Mouse (Mus musculus): Measurements from ENCODE around the gene 9830107B12Rik. TPM values are rescaled to one million over a fixed set of nuclear protein-coding genes. Genes with fewer than 3 reads are reported as not detected.

9830107B12Rik gene
- polyA plus RNA-seq, 1 experiment from 2014 or later = not detected

DNA sequence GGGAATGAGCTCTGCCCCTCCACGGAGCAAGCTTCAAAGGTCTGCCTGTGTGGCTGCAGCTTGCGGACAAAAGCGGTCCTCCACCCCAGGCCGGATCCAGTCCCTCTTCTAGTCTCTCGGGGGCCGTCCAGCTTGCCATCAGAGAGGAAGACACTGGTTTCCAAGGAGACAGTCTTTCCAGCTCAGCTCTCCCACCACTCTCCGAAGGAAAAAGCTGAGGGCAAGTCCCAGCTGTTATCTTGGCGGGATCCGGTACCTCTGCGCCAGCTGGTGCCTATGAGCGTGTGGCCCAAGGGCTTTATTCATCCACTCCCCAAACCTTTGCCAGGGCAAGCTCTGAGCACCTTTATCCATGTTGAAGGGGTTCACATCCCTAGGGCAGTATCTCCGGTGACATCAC, 55.8 kb downstream of the 9830107B12Rik start:
- H3K27me3 ChIP-seq (replicated peaks) = peaks cover 32% of the 10 kb centered on the region
- H3K36me3 ChIP-seq = no peaks in the 10 kb centered on the region
- no peak overlapping the region for H3K4me2 ChIP-seq
- no peak overlapping the region for H3K4me3 ChIP-seq
- H3K27ac ChIP-seq = no peak overlapping the region
- no peak overlapping the region for H3K9ac ChIP-seq
- H3K9me3 ChIP-seq (replicated peaks) = peaks cover 3% of the 10 kb centered on the region; the same call in 1 of the 2 replicates
- no peaks in the 10 kb centered on the region for H3K4me1 ChIP-seq
- WGBS (ENCODE audit: insufficient replicate concordance) = 73% methylated on average over 12 of the region's 12 CpGs
- no peak for ATAC-seq

DNA sequence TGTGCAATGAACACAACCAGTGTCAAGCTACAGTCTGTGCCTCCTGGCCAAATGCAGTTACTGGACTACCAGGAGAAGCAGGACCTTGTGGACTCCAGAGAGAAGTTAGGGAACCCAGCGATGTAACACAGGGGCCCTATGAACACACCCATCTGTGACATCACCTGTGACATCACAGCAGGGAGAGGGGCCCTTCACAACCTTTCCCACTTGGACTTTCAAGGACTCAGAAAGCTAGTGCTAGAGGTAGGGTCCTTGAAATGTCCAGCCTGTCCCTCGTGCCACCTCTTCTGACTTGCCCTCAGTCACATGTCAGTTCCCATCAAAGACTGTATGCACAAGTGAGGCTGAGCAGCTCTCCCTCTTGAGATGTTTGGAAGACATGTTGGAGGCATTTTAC, 56.6 kb downstream of the 9830107B12Rik start:
- no peaks in the 10 kb centered on the region for H3K4me1 ChIP-seq
- H3K9me3 ChIP-seq (replicated peaks) = peaks cover 3% of the 10 kb centered on the region; the same call in 1 of the 2 replicates
- no peak overlapping the region for H3K27ac ChIP-seq
- 40% methylated on average over 2 of the region's 2 CpGs for WGBS (ENCODE audit: insufficient replicate concordance)
- no peak overlapping the region for H3K4me2 ChIP-seq
- peaks cover 24% of the 10 kb centered on the region for H3K27me3 ChIP-seq (replicated peaks)
- H3K9ac ChIP-seq = no peak overlapping the region
- ATAC-seq = no peak
- no peaks in the 10 kb centered on the region for H3K36me3 ChIP-seq
- H3K4me3 ChIP-seq = no peak overlapping the region

DNA sequence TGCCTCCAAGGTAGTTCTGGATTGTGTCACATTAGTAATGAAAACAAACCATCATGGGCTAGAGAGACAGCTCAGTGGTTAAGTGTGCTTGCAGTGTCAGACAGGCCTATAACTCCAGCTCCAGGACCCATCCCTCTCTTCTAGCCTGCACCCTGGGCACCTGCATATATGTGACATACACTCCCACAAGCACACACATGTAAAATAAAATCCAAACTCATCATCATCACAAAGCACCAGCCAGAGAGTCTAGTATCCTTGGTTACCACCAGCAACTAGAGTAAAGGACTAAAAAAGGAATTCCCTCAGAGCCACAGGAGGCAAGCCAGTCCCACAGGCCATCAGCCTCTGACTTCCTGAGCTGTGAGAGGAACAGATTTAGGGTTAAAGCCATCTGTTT, 57.0 kb downstream of the 9830107B12Rik start, which contains the start of gene 1700067P10Rik:
Gene 1700067P10Rik, plus strand, starts transcription at position 301 of the 400 bp plus-strand sequence.
- H3K4me2 ChIP-seq = no peak within 1 kb of the TSS
- ATAC-seq = no peak
- H3K4me3 ChIP-seq = no peak within 1 kb of the TSS
- H3K27ac ChIP-seq = no peak within 1 kb of the TSS
- H3K36me3 ChIP-seq = no peaks in the 10 kb centered on the region
- H3K9ac ChIP-seq = no peak within 1 kb of the TSS
- H3K4me1 ChIP-seq = no peaks in the 10 kb centered on the region
- peaks cover 3% of the 10 kb centered on the region; the same call in 1 of the 2 replicates for H3K9me3 ChIP-seq (replicated peaks)
- H3K27me3 ChIP-seq (replicated peaks) = peaks cover 23% of the 10 kb centered on the region

- H3K9me3 ChIP-seq (replicated peaks) = no peaks in the 10 kb centered on the region
- H3K4me1 ChIP-seq = no peaks in the 10 kb centered on the region
- no peak for ATAC-seq
- peaks cover 5% of the 10 kb centered on the region; the same call in 1 of the 2 replicates for H3K27me3 ChIP-seq (replicated peaks)
- no peak overlapping the region for H3K9ac ChIP-seq
- H3K27ac ChIP-seq = no peak overlapping the region
- WGBS (ENCODE audit: insufficient replicate concordance) = 36% methylated on average over 3 of the region's 3 CpGs
- H3K36me3 ChIP-seq = no peaks in the 10 kb centered on the region
- H3K4me3 ChIP-seq = no peak overlapping the region
- H3K4me2 ChIP-seq = no peak overlapping the region
These were observed 65.4 kb downstream of the 9830107B12Rik start for GRCm38 (mm10) chr17:48080626-48081025.

Other genes with a start within 250 kb of the 9830107B12Rik start
- gene Foxp4, start 221.6 kb downstream of the 9830107B12Rik start, polyA plus RNA-seq (2016; fragmentation: Nextera tagmentation; extraction: Ambion mirVana) = 13.7 and 13.9 TPM in 2 replicates
- gene 1700122O11Rik, start 108.0 kb downstream of the 9830107B12Rik start, polyA plus RNA-seq (2016; fragmentation: Nextera tagmentation; extraction: Ambion mirVana) = not detected in 2 replicates
- not detected in 2 replicates for gene 1700067P10Rik, start 56.9 kb downstream of the 9830107B12Rik start, polyA plus RNA-seq (2016; fragmentation: Nextera tagmentation; extraction: Ambion mirVana)
- gene A530064D06Rik, start 21.0 kb upstream of the 9830107B12Rik start, polyA plus RNA-seq (2016; fragmentation: Nextera tagmentation; extraction: Ambion mirVana) = 0.19 and 0.32 TPM in 2 replicates
- 0.42 and 0.56 TPM in 2 replicates for gene Trem1, start 86.5 kb upstream of the 9830107B12Rik start, polyA plus RNA-seq (2016; fragmentation: Nextera tagmentation; extraction: Ambion mirVana)
- gene Trem3, start 101.5 kb upstream of the 9830107B12Rik start, polyA plus RNA-seq (2016; fragmentation: Nextera tagmentation; extraction: Ambion mirVana) = 0.77 and 1.3 TPM in 2 replicates
- 2.8 and 3.7 TPM in 2 replicates for gene Treml4, start 118.0 kb upstream of the 9830107B12Rik start, polyA plus RNA-seq (2016; fragmentation: Nextera tagmentation; extraction: Ambion mirVana)
- 6.3 and 7.5 TPM in 2 replicates for gene Treml2, start 153.2 kb upstream of the 9830107B12Rik start, polyA plus RNA-seq (2016; fragmentation: Nextera tagmentation; extraction: Ambion mirVana)
- 1.4 and 2.0 TPM in 2 replicates for gene B430306N03Rik, start 169.9 kb upstream of the 9830107B12Rik start, polyA plus RNA-seq (2016; fragmentation: Nextera tagmentation; extraction: Ambion mirVana)
- 2.9 and 3.5 TPM in 2 replicates for gene Trem2, start 200.1 kb upstream of the 9830107B12Rik start, polyA plus RNA-seq (2016; fragmentation: Nextera tagmentation; extraction: Ambion mirVana)
- 29.4 and 36.2 TPM in 2 replicates for gene Treml1, start 213.6 kb upstream of the 9830107B12Rik start, polyA plus RNA-seq (2016; fragmentation: Nextera tagmentation; extraction: Ambion mirVana)